Mouse (Mus musculus) gastrocnemius, postnatal 14 days (tissue): Measurements from ENCODE around the gene Map4k1. TPM values are rescaled to one million over a fixed set of nuclear protein-coding genes. Genes with fewer than 3 reads are reported as not detected.
"Not testable (repeated sequence)": the region's sequence is repeated elsewhere in the genome, so short reads cannot be mapped to it uniquely, and the experiment has no call there.

Experiments
- DNase-seq: peaks from one replicate; pipeline ENCODE4 v3.0.0; 2021; ENCODE audit warnings: mixed read lengths
- intact Hi-C: fragments of 180-260 bp; cut with DNase I; formaldehyde crosslinking; loops from one replicate; pipeline ENCODE4 v1.15.1; 2025; ENCODE audit warnings: low total_unique reads
- total RNA-seq, 2 experiments: library from RNA; stranded (reverse); gene quantifications; 2 replicates each; pipeline ENCODE4 v1.2.3; 2021

Map4k1 gene
- total RNA-seq, 2 experiments from 2014 or later: 0.71 to 1.2 TPM

GRCm38 (mm10) chr7:28953476-28954376, 28.1 kb upstream of the Map4k1 start:
- no peak for DNase-seq

GRCm38 (mm10) chr7:28954773-28955172, 27.1 kb upstream of the Map4k1 start:
- DNase-seq: no peak
- intact Hi-C loops: no loop called here

More at GRCm38 (mm10) chr7:28953476-28954376, 28.1 kb upstream of the Map4k1 start:
- intact Hi-C loops: no loop called here

- no peak for DNase-seq
- intact Hi-C loops: no loop called here
Measured at GRCm38 (mm10) chr7:28955295-28955897, 26.5 kb upstream of the Map4k1 start.

GRCm38 (mm10) chr7:28956270-28956669, 25.6 kb upstream of the Map4k1 start:
- DNase-seq: no peak
- intact Hi-C loops: no loop called here

GRCm38 (mm10) chr7:28957286-28957685, 24.6 kb upstream of the Map4k1 start:
- no peak for DNase-seq
- intact Hi-C loops: no loop called here

GRCm38 (mm10) chr7:28957997-28958725, 23.7 kb upstream of the Map4k1 start:
- no peak for DNase-seq
- intact Hi-C loops: no loop called here

- no peak for DNase-seq
- intact Hi-C loops: no loop called here
Measured at GRCm38 (mm10) chr7:28958770-28959169, 23.1 kb upstream of the Map4k1 start.

GRCm38 (mm10) chr7:28959505-28960045, 22.3 kb upstream of the Map4k1 start:
- no peak for DNase-seq
- intact Hi-C loops: no loop called here

GRCm38 (mm10) chr7:28960354-28961046, 21.4 kb upstream of the Map4k1 start:
- intact Hi-C loops: no loop called here
- no peak for DNase-seq

GRCm38 (mm10) chr7:28961584-28961926, 20.3 kb upstream of the Map4k1 start:
- no peak for DNase-seq
- intact Hi-C loops: no loop called here

- intact Hi-C loops: no loop called here
- DNase-seq: peak; percentile 99
Measured at GRCm38 (mm10) chr7:28961927-28962670, 19.8 kb upstream of the Map4k1 start, which contains the start of gene Actn4. Gene Actn4, minus strand, starts transcription at chr7:28962340.

GRCm38 (mm10) chr7:28963399-28963923, 18.4 kb upstream of the Map4k1 start:
- intact Hi-C loops: no loop called here
- no peak for DNase-seq

- intact Hi-C loops: loop anchor here (5.0 kb wide), 1 partner anchor 48 kb away; no protein-coding TSS in a partner anchor
- DNase-seq: no peak
Measured at GRCm38 (mm10) chr7:28965346-28965840, 16.5 kb upstream of the Map4k1 start.

GRCm38 (mm10) chr7:28966181-28966580, 15.7 kb upstream of the Map4k1 start:
- intact Hi-C loops: loop anchor here (5.0 kb wide), 1 partner anchor 49 kb away; no protein-coding TSS in a partner anchor
- no peak for DNase-seq

- intact Hi-C loops: loop anchor here (5.0 kb wide), 1 partner anchor 50 kb away; no protein-coding TSS in a partner anchor
Measured at GRCm38 (mm10) chr7:28966751-28967505, 14.9 kb upstream of the Map4k1 start.

GRCm38 (mm10) chr7:28968120-28968519, 13.7 kb upstream of the Map4k1 start:
- not testable (repeated sequence) for DNase-seq
- intact Hi-C loops: loop anchor here (5.0 kb wide), 1 partner anchor 51 kb away; no protein-coding TSS in a partner anchor

More at GRCm38 (mm10) chr7:28966751-28967505, 14.9 kb upstream of the Map4k1 start:
- no peak for DNase-seq

- intact Hi-C loops: loop anchor here (5.0 kb wide), 1 partner anchor 52 kb away; no protein-coding TSS in a partner anchor
- DNase-seq: no peak
Measured at GRCm38 (mm10) chr7:28969271-28969670, 12.6 kb upstream of the Map4k1 start.
